Mouse (Mus musculus) CH12.LX (cell line): ENCODE measurements at regions not wholly inside any gene's neighbourhood (a gene's known extent, or its start where the extent isn't known, plus 50 kb on each side); places are given as distances from the start of the nearest gene placed in this dataset.

Experiments used
- DNase-seq: peaks from one replicate; pipeline ENCODE4 v3.0.0-alpha.2; 2013; ENCODE audit errors: extremely low read depth
- H3K27ac ChIP-seq: 2 replicates; pipeline ENCODE4 v1.5.1; 2012; ENCODE audit warnings: low read depth, mild to moderate bottlenecking, control low read depth, moderate library complexity; ENCODE audit not compliant: insufficient read depth
- H3K27me3 ChIP-seq: replicated peaks from 2 replicates; pipeline ENCODE3; 2012; ENCODE audit warnings: inconsistent platforms
- H3K36me3 ChIP-seq, 2 experiments: replicated peaks in 1 of 2; 2 replicates each; pipeline versions ENCODE3 to v1.6.1; 2012; ENCODE audit warnings: inconsistent platforms in 1 of 2, low read length in 1 of 2, mild to moderate bottlenecking in 1 of 2, mixed read lengths in 1 of 2, moderate library complexity in 1 of 2; ENCODE audit not compliant: control insufficient read depth in 1 of 2, insufficient read depth in 1 of 2
- H3K4me1 ChIP-seq, 2 experiments: 2 replicates each; pipeline ENCODE4 v1.6.1; 2012; ENCODE audit warnings: inconsistent platforms in 1 of 2, moderate library complexity in 1 of 2; ENCODE audit not compliant: insufficient read depth in 2 of 2, control insufficient read depth in 1 of 2
- H3K4me2 ChIP-seq: 2 replicates; pipeline ENCODE4 v1.6.1; 2012; ENCODE audit warnings: low read depth, mild to moderate bottlenecking, control low read depth; ENCODE audit not compliant: poor library complexity, insufficient read depth, severe bottlenecking
- H3K4me3 ChIP-seq, 3 experiments: fragments of 150-350 bp in 1 of 3; sonication (generic) in 1 of 3; replicated peaks in 1 of 3; 2 replicates each; pipeline versions ENCODE3 to v1.5.1; 2011 to 2012; ENCODE audit warnings: low read depth in 2 of 3, low read length in 2 of 3, mild to moderate bottlenecking in 2 of 3, moderate library complexity in 2 of 3, control low read depth in 1 of 3, improper control_type of control experiment in 1 of 3, inconsistent platforms in 1 of 3, mixed read lengths in 1 of 3; ENCODE audit not compliant: poor library complexity in 1 of 3
- H3K79me2 ChIP-seq: replicated peaks from 2 replicates; pipeline ENCODE4 v1.6.1; 2012; ENCODE audit warnings: mild to moderate bottlenecking, moderate library complexity; ENCODE audit not compliant: control insufficient read depth, poor library complexity, insufficient read depth, severe bottlenecking; ENCODE audit errors: extremely low read depth
- H3K9ac ChIP-seq: 2 replicates; pipeline ENCODE4 v1.6.1; 2012; ENCODE audit warnings: low read depth, mild to moderate bottlenecking, control low read depth, moderate library complexity; ENCODE audit not compliant: insufficient read depth
- H3K9me3 ChIP-seq: replicated peaks from 2 replicates; pipeline ENCODE3; 2012; ENCODE audit warnings: low read length, inconsistent platforms, mixed read lengths
- GABPA ChIP-seq: IDR thresholded peaks from 2 replicates; pipeline ENCODE4 v1.6.1; 2012; ENCODE audit warnings: low read depth, low read length, improper control_type of control experiment, inconsistent platforms; ENCODE audit not compliant: insufficient replicate concordance
- HCFC1 ChIP-seq: IDR thresholded peaks from 2 replicates; pipeline ENCODE4 v1.6.1; 2012; ENCODE audit warnings: low read depth, mild to moderate bottlenecking, inconsistent platforms, low read length, improper control_type of control experiment
- IRF4 ChIP-seq: IDR thresholded peaks from 2 replicates; pipeline ENCODE4 v1.6.1; 2014; ENCODE audit warnings: low read depth, mild to moderate bottlenecking, inconsistent platforms, low read length, improper control_type of control experiment
- JUN ChIP-seq: IDR thresholded peaks from 2 replicates; pipeline ENCODE4 v1.6.1; 2011; ENCODE audit warnings: low read depth, mild to moderate bottlenecking, low read length, improper control_type of control experiment, moderate library complexity; ENCODE audit not compliant: insufficient read depth
- JUND ChIP-seq: conservative IDR thresholded peaks from 2 replicates; pipeline ENCODE4 v1.6.1; 2011; ENCODE audit warnings: low read depth, low read length, improper control_type of control experiment
- KAT2A ChIP-seq: IDR thresholded peaks from 2 replicates; pipeline ENCODE4 v1.6.1; 2012; ENCODE audit warnings: low read length, improper control_type of control experiment, inconsistent platforms; ENCODE audit not compliant: insufficient replicate concordance
- MEF2A ChIP-seq: IDR thresholded peaks from 2 replicates; pipeline ENCODE4 v1.6.1; 2014; ENCODE audit warnings: low read depth, mild to moderate bottlenecking, inconsistent platforms, low read length, improper control_type of control experiment, borderline replicate concordance
- PAX5 ChIP-seq: IDR thresholded peaks from 2 replicates; pipeline ENCODE4 v1.6.1; 2012; ENCODE audit warnings: low read length, inconsistent platforms, mixed read lengths
- POLR2AphosphoS2 ChIP-seq: IDR thresholded peaks from 2 replicates; pipeline ENCODE4 v1.6.1; 2011; ENCODE audit warnings: low read depth, low read length, improper control_type of control experiment
- SMC3 ChIP-seq: IDR thresholded peaks from 2 replicates; pipeline ENCODE4 v1.6.1; 2011; ENCODE audit warnings: low read depth, low read length, improper control_type of control experiment
- TBP ChIP-seq: conservative IDR thresholded peaks from 2 replicates; pipeline ENCODE4 v1.6.1; 2011; ENCODE audit warnings: low read depth, low read length, improper control_type of control experiment
- TCF12 ChIP-seq: IDR thresholded peaks from 2 replicates; pipeline ENCODE4 v1.6.1; 2014; ENCODE audit warnings: low read depth, mild to moderate bottlenecking, inconsistent platforms, low read length, improper control_type of control experiment
- UBTF ChIP-seq: IDR thresholded peaks from 2 replicates; pipeline ENCODE4 v1.6.1; 2012; ENCODE audit warnings: low read depth, mild to moderate bottlenecking, inconsistent platforms, low read length, improper control_type of control experiment, moderate library complexity
- USF2 ChIP-seq: conservative IDR thresholded peaks from 2 replicates; pipeline ENCODE4 v1.6.1; 2011; ENCODE audit warnings: low read depth, low read length, improper control_type of control experiment
- ZMIZ1 ChIP-seq: IDR thresholded peaks from 2 replicates; pipeline ENCODE4 v1.6.1; 2012; ENCODE audit warnings: low read depth, mild to moderate bottlenecking, inconsistent platforms, low read length, improper control_type of control experiment
- dilution Hi-C: fragments of 300-500 bp; cut with MboI; formaldehyde crosslinking; loops from 2 replicates; pipeline ENCODE4 v1.14.3; 2020; ENCODE audit warnings: low sequenced_read_pairs; ENCODE audit not compliant: extremely low pct_unique_long_range_greater_than_20kb, extremely low pct_ligation_motif_present
- in situ Hi-C: fragments of 300-500 bp; cut with MboI; formaldehyde crosslinking; loops from 3 replicates; pipeline ENCODE4 v1.14.3; 2019; ENCODE audit warnings: low sequenced_read_pairs, low pct_ligation_motif_present, low pct_unique_long_range_greater_than_20kb, mixed read lengths

DNA sequence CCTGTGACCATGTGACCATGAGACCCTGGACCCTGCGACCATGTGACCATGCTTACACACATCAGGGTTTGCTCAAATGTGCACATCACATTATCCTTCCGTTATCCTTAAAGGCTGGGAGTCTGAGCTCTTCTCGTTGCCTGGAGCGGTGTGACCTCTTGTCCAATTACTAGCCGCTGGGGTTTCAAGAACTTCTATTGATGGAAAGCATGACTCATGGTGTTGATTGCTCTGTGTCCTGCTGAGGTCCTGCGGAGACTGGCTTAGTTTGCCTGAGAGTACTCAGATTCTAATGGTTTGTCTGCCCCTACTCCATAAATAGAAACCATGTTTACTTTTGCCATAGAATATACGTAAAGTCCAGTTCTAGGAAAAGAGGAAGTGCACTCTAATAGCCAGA lies 197.5 kb upstream of the Pik3r1 start:
- Histone ChIP-seq H3K4me1 (peaks cover 0 to 7% of the 10 kb centered on the region in 2 experiments; a peak in 2 of 4 replicates), H3K4me2 (no peak overlapping the region), H3K79me2 (no peaks in the 10 kb centered on the region), H3K9me3 (no peaks in the 10 kb centered on the region), H3K9ac (no peak overlapping the region), H3K36me3 (no peaks in the 10 kb centered on the region), H3K27ac (no peak overlapping the region), H3K27me3 (no peaks in the 10 kb centered on the region), H3K4me3 (no peak overlapping the region)
- in situ Hi-C loops (no loop called here), dilution Hi-C loops (no loop called here)
- no peak for TF ChIP-seq SMC3
- no peak for TF ChIP-seq USF2
- no peak for TF ChIP-seq TBP
- TF ChIP-seq IRF4 = no peak
- no peak for TF ChIP-seq JUN
- no peak for TF ChIP-seq PAX5
- no peak for TF ChIP-seq TCF12
- no peak for TF ChIP-seq GABPA
- TF ChIP-seq POLR2AphosphoS2 = no peak
- TF ChIP-seq MEF2A = no peak
- no peak for DNase-seq

DNA sequence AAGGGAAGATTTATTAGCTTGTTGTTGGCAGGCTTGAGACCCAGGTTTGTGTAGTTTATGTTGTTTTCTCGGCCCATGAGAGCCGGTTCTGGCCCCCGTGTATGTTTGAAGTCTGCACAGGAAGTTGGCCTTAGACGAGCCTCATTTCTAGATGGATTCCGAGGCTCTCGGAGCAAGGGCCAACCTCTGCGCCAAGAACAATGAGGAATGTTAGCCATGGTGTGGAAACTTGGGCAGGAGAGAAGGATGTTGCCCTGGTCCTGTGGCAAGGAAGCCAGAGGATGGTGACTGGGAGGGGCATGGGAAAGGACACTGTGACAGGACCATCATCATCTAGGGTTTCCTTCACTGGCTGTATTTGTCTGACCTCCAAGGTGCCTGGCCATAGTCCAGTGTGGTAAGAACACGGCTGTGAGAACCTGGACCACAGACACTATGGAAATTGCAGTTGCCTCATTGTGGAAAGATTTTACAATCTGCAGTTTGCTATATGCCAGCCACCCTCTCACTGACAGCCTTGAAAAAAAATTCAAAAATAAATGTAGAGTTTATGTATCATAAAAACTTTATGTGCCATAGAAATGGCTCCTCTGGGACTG lies 198.9 kb upstream of the Pik3r1 start:
- dilution Hi-C loops (no loop called here), in situ Hi-C loops (no loop called here)
- TF ChIP-seq KAT2A (no peak), JUND (no peak), HCFC1 (no peak), UBTF (no peak), ZMIZ1 (no peak)
- H3K27me3 ChIP-seq = no peaks in the 10 kb centered on the region
- no peak overlapping the region for H3K27ac ChIP-seq
- H3K79me2 ChIP-seq = no peaks in the 10 kb centered on the region
- H3K4me3 ChIP-seq = no peak overlapping the region
- no peak overlapping the region for H3K4me2 ChIP-seq
- H3K9me3 ChIP-seq = no peaks in the 10 kb centered on the region
- no peak overlapping the region for H3K9ac ChIP-seq
- no peaks in the 10 kb centered on the region for H3K36me3 ChIP-seq
- peaks cover 0 to 7% of the 10 kb centered on the region in 2 experiments; a peak in 2 of 4 replicates for H3K4me1 ChIP-seq
- DNase-seq = no peak
